Mouse (Mus musculus): ENCODE measurements around the gene Ndufs8.
"Not testable (repeated sequence)": the region's sequence is repeated elsewhere in the genome, so short reads cannot be mapped to it uniquely, and the experiment has no call there.

Ndufs8 gene

DNA sequence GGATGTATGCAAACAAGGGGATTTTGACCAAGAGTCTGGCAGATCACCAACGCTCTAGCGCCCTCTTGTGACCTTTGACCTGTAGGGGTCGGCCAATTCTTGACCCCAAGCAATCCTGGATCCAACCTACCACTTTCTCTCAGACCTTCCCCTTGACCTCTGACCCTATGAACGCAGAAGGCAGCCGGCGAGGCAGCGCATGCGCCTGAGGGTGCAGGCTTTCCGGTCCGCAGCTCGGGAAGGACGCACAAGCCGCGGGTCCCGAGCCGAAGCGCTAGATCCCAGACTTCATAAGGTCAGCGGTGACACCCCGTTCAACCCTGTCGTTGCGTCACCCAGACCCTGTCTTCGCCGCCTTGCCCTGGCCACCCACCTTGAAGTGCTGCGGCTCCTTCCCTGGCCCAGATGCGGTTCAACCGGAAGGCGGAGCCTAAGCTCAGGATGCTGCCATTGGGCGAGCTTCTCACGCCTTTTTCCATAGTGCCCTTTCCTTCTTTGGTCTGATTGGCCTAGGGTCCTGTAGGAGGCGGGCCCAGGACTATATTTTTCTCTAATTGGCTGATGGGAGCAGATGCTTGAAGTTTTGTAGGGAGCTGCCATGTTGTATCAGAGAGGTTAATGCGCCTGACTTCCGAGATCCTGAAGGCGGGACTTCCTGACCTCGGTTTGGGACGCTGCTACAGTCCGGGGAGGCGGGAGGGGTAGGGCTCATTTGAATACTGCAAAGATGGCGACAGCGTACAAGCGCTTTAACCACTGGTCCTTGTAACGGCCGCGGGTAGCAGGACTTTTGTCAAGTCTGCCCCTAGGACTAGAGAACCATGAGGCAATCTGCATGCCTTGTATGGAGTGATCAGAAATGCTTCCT is at the start of gene Ndufs8:
Gene Ndufs8 (minus strand): TSS at position 438 of the 868 bp plus-strand sequence.
- DNase-seq, result peak; percentile 98

DNA sequence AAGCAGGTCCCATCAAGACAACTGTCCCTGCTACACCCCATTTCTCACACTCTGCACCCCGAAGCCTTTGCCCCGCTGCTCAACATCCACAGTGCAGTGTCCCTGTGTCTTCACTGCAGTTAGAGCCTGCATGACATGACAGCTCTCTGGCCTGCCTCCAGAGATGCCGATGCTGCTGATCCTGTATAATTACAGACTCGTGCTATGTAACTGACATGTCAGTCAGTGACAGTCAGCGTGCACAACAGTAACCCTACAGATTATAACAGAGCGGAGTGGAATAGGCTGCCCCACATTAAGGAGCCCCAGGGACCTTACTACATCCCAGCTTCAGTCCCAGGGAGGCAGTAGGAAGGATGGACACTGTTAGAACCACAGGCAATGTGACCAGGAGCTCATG is 49.2 kb upstream of the Ndufs8 start:
- not testable (repeated sequence) for DNase-seq

DNA sequence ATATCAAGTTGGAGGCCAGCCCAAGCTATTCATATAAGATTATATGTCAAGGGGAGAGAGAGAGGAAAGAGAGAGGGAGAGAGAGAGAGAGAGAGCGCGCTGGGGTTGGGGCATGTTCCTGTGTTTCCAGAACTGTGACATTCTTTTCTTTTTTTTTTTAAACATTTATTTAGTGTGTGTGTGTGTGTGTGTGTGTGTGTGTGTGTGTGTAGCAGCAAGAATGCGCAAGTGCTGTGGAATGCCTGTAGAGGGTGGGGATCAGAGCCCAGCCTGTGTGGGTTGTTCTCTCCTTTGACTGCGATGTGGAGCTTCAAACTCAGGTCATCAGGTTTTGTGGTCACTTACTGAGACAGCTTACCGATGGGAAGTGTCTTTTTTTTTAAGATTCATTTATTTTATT is 47.6 kb upstream of the Ndufs8 start:
- DNase-seq, result no peak

DNA sequence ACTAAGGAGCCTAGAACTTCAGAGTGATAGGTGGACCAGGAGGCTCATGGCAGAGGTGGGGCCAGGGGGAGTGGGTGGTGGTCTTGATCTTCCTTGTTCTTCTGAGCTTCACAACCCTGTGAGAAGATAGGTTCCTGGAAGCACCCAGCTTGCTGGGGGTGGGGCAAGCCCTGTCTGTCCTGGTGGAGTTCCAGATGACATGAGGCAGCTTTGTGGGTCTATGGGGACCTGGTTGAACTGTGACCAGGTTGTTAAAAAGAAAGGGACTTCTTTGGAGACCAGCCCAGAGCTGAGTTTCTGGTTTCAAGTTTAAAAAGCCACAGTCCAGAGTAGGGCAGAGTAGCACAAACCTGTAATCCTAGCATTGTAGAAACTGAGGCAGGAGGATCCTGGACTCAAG is 46.5 kb upstream of the Ndufs8 start:
- no peak for DNase-seq

DNA sequence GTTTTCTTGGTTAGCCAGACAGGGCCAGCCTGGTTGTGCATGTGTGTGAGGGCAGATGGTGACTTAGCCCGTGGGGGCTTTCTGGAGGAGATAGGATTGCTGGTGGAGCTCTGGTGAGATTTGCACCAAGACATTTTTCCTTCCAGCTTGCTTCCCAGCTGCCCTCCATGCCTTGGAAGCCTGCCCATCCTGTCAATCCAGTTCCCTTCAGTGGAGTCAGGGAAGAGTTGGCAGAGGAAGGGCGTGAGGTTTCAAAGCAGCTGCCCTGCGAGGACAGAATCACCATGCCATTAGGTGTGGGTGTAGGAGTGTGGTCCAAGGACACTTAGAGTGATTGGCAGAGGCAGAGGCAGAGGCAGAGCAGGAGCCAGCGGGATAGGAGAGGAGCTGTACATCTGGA is 45.9 kb upstream of the Ndufs8 start, which contains the start of gene Aldh3b3:
Gene Aldh3b3 (plus strand): TSS at position 176 of the 400 bp plus-strand sequence.
- no peak for DNase-seq

DNA sequence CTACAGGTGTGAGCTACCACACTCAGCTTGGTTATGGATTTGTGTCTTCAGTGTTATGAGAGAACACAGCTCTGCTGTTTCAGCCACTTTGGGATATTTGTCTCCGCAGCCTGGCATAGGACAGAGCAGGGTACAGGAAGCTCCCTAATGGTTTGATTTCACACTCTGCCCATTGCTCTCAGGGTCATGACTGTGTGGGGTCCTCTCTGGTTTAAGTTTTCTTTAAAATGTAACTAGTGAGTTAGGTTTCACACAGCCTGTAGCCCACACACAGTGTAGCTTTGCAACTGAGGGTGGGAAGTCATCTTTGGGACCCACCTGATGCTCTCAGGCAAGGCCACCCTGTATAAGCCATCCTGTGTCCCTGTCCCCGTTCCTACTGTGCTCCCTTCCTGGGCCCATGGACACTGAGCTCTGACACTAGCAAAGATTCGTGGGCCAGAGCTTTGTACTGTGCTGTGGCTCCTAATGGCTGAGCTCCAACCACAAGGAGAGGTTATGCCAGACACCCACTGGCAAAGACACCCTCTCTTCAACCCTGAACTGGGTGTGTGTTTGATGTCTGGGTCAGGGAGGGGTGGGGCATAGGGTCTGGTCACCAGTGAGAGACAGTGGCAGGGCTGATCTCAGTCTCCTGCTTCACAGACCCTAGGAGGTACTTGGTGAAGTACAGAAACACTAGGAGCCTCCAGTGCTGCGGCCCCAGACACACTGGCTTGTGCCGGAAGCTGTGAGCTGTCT is 44.9 kb upstream of the Ndufs8 start:
- not testable (repeated sequence) for DNase-seq

DNA sequence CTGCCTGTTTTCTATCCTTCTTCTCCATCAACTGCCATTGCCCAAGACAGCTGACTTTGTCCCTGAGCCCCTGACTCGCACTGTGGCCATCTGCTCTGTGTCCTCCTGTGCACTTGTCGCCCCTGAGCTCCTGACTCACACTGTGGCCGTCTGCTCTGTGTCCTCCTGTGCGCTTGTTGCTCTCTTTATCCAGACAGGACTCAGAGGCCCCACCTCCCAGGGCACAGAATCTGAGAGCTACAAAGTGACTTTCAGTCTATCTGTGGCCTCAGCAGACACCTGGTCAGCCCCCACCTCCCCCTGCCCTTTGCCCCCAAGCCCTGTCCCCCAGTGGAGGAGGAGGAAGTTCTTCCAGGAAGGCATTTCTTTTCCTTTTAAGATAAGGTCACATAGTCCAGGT is 43.2 kb upstream of the Ndufs8 start:
- DNase-seq, result no peak

DNA sequence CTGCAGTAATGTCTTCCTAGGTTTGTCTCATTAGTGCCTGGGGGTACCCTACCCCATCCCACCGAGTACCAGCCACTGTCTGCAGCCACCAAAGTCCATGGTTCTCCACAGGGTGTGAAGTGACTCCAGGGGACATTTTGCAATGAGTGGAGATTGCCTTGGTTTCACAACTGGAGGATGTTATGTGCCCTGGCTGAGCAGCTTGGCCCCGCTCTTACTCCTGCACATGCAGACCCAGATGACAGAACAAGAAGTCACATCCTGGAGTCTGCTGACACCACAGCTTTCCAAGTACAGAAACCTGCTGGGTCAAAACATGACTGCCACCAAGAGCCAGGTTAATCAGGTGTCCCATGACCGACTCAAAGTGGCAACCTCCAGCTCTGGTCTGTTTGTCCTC is 42.5 kb upstream of the Ndufs8 start:
- no peak for DNase-seq

DNA sequence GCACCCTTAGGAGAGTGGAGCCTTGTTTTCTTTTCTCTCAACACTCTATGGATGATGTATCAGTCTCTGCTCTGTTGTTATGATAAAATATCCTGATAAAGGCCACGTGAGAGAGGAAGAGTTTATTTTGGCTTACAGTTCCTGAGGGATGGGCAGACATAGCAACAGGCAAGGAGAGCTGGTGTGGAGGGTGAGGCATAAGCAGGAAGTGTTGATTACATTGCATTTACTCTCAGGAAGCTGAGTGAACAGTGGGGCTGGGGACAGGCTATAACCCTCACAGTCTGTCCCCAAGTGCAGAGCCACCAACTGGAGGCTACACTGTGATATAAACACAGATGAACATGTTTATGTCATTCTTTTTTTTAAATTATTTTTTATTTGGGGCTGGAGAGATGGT is 39.5 kb upstream of the Ndufs8 start:
- DNase-seq, result no peak

DNA sequence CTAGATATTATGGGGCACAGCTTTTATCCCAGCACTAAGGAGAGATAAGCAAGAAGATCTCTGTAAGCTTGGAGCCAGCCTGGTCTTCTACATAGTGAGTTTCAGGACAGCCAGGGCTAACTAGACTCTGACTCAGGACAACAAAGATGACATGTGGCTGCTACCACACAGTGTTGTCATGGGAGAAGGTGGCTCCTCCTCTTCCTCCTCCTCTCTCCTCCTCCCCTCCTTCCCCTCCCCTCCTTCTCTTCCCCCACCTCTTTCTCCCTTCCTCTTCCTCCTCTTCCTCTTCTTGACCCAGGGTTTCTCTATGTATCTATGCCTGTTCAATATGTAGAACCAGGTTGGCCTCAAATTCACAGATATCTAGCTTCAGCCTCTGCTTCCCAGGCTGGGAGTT is 38.9 kb upstream of the Ndufs8 start:
- DNase-seq, result no peak

DNA sequence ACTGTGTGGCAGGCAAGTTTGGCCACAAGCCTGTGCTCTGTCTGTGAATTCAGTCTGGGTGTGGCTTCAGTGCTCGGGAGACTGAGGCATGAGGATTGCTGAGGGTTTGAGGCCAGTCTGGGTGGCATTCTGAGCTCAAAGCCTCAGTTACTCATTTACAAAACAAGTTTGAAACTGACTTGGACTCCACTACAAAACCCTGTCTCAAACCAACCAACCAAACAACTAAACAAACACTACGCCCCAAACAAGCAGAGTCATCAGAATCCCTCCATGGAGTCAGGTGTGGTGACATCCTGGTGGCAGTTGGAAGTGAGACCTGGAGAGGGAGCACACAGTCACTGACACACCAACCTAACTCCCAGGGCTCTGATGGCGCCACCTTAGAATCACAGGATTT is 37.8 kb upstream of the Ndufs8 start:
- no peak for DNase-seq

DNA sequence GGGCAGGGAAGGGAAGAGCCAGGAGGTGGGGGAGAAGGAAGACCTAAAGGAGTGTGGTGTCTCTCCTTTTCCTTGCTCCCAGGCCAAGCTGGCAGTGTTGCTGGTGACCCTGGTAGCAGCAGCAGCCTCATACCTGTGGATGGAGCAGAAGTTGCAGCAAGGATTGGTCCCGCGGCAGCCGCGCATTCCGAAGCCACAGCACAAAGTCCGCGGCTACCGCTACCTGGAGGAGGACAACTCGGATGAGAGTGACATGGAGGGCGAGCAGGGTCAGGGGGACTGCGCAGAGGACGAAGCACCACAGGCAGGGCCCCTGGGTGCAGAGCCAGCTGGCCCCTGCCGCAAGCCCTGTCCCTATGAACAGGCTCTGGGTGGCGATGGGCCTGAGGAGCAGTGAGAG is 36.0 kb upstream of the Ndufs8 start:
- no peak for DNase-seq

DNA sequence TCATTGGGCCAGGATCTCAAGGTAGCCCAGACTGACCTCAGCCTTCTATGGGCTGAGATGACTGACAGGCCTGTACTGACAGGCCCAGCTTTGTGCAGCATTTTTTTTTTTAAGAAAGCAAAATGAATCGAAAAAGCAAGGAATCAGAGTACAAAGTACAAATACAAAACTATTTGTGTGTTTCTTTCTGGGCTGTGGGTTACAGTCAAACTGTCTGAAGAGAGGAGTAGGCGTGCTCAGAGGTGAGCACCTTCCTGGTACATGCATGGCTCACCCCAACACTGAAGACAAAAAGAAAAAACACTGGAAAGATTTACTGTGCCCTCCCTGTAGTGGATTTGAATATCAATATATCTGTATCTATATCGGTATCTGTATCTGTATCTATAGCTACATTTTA is 35.2 kb upstream of the Ndufs8 start:
- DNase-seq, result no peak

DNA sequence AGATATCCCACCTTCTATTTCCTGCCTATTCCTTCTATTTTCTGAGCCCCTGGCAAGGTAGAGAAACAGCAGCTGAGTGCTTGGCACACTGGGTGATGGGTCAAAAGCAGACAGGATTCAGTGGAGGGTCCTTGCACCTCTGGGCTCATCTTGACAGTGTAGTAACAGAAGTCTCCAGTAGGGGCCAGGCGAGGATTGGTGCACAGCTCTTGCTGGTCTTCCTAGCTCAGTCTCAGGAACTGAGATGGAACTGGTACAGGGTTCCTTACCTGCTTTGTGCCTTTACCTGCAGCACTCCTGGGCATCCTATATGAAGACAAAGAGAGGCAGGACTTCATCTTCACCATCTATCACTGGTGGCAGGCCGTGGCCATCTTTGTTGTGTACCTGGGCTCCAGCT is 34.1 kb upstream of the Ndufs8 start:
- DNase-seq, result no peak

DNA sequence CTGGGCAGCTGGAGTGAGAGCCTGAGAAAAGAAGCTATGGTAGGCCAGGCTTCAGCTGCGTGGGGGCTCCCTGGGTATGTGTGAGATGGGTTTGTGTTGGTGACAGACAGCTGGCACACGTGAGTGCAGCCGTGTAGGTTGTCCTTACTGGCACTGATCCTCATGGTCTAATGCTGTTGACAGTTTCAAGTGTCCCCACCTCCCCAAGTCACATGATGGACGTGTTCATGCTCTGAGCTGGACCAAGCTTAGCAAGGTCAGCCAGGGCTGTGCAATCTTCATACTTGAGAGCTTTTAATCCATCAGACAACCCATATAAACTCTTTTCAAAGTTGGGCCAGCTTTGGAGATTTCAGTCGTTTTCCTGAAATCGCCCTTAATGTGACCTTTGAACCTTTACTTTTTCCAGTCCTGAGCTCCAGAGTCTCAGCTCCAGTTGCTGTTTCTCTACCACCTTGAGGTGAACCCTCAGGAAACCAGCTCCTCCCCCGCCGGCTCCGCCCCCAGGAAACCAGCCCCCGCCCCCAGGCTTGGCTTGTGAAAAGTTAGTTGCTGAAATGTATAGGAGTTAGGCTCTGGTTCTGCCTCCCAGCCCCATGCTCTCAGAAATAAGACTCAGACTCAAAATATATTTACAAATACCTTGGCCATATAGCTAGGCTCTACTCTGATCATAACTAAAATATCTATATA is 33.4 kb upstream of the Ndufs8 start:
- no peak for DNase-seq

DNA sequence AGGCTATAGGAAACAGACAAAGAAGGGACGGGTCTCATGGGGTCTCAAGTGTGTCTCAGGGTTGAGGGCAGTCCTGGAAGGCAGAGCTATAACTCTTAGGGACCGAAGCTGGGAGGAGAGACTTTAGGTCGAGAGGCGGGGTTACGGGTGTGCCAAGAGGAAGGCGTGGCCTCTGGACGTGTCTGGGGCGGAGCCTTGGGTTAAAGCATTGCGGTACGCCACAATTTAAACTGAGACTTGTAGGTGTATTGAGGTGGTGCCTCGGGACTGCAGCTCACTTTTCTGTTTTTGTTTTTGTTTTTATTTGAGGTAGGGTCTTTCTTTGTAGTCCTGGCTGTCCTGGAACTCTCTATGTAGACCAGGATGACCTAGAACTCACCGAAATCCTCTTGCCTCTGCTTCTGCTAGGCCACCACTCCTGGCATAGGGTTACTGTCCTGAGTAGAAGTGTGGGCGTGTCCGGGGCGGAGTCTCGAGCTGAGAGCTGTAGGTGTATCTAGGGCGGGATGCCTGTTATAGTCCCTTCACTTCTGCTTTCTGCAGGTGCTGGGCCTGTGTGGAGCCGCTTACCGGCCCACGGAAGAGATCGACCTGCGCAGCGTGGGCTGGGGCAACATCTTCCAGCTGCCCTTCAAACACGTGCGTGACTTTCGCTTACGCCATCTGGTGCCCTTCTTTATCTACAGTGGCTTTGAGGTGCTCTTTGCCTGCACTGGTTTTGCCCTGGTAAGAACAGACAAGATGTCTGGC is 30.6 kb upstream of the Ndufs8 start:
- DNase-seq, result no peak

DNA sequence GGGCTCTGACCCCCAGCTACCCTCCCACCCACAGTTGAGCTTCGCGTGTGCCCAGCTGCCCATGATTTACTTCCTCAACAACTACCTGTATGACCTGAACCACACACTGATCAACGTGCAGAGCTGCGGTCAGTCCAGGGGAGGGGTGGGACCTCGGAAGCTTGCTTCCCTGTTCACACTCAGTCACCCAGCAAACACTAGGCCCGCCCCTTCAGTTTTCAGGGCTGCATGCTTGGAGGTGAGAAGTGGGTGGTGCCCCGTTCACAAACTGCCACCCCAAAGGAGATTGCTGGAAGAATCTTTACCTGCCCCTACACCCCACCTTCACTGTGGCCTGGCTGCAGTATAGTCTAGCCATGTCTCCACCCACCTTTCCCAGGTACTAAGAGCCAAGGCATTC is 29.7 kb upstream of the Ndufs8 start:
- no peak for DNase-seq

DNA sequence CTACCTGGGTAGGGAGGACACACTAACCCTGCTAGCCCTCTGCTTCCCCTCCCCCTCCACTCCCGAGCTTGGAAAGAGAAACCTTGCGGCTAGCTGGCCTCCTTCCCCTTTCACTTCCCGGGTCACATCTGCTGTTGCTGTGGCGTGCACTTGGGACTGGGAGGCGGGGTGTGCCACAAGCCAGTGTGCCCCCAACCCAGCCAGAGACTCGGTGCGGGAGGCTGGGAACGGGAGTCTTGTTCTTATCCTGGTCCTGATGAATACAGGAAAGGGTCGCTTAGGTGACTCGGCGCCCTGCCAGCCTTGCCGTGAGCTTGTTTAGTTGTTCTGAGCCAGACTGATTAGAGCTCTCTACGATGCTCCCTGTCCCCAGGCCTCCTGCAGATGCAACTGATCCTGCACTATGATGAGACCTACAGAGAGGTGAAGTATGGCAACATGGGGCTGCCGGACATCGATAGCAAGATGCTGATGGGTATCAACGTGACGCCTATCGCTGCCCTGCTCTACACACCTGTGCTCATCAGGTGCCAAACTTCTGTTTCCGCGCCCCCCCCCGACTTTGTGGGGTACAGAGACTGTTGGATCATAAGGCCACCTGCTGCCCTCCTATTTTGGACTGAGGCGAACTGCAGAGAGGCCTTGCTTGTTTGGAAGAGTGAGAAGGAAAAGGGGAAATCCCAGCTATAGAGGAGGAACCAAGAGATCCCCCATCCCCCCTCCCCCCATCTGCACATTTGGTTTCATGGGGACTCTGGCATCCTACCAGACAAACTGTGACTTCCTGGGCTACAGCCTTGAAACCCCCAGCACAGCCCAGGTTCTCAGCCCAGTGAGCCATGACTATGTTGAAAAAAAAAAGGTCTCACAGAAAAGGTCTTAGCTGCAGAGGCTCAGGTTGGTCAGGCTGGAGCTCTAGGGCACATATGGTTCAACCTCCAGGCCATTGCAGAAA is 23.6 kb upstream of the Ndufs8 start:
- peak; percentile 81 for DNase-seq

DNA sequence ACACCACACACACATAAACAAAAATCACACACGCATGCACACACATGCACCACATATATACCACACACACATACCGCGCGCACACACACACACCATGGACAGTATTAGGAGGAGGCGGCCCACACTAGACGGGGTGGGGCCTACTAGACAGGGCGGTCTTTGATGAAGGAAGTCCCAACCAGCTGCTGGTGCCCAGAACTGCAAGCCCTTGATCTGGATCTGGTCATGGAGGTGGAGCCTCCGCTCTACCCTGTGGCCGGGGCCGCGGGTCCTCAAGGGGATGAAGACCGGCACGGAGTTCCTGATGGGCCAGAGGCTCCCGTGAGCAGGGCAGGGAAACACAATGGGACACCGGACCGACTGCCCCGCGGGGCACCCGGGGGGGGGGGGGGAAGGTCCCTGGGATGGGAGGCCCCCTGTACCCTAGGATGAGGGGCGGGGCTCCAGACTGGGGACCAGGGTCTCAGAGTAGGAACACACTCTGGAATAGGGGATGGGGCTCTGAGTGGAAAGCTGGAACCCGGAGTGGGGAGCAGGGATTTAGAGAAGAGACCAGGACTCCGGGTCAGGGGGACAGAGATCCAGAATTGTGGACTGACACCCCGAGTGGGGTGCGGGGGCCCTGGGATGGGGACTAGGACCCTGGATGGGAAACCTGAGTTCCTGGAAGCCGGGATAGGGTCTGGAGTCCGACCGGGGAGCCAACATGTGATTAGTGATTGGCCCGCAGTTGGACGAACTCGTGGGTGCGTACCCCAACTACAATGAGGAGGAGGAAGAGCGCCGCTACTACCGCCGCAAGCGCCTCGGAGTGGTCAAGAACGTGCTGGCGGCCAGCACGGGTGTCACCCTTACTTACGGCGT is 22.7 kb upstream of the Ndufs8 start, which contains the start of gene Unc93b1:
Gene Unc93b1 (plus strand): TSS at position 155 of the 864 bp plus-strand sequence.
- peak; percentile 80 for DNase-seq

DNA sequence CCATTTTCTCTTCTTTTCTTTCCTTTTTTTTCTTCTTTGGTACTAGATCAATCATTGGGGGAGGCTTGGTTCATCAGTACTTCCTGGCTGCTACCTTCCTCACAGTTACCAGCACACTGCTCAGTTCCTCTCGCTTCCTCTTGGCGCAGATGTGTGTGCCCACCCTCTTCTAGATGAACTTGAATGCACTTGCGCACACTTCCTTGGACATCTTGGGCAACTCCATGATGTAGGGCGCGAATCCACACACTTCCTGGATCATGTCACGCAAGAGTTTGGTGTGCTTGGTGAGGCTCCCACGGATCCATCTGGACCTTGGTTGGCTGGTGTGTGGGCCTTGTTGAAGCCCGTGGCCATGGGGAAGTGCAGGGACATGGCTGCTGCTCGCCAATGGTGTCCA is 19.1 kb upstream of the Ndufs8 start:
- DNase-seq, result no peak
